Mouse (Mus musculus) bone marrow, adult 2 months (tissue): ENCODE results near the gene Defb23.

Experiments
- CTCF ChIP-seq: fragments of 200-500 bp; IDR thresholded peaks from 2 replicates; pipeline ENCODE4 v1.5.1; 2011; ENCODE audit warnings: low read length, control low read depth; ENCODE audit not compliant: control insufficient read depth, insufficient read depth
- POLR2A ChIP-seq: fragments of 200-500 bp; IDR thresholded peaks from 2 replicates; pipeline ENCODE4 v1.6.1; 2011; ENCODE audit warnings: low read depth, mild to moderate bottlenecking, control low read depth, low read length, borderline replicate concordance; ENCODE audit not compliant: control insufficient read depth

DNA sequence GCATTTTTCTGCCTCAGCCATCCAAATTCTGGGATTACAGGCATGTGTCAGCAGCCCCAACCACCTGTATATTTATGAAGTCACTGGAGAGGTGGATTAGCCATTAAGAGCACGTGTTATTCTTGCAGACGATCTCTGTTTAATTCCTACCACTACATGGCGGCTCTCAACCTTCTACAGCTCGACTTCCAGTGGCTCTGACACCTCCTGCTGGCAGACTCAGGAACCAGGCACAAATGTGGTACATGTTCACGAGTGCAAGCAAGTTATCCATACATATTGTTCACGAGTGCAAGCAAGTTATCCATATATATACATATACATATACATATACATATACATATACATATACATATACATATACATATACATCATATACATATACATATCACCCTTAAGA, 28.7 kb upstream of the Defb23 start:
- TF ChIP-seq CTCF (no peak), POLR2A (no peak)
